Mouse (Mus musculus): ENCODE results near the gene Eif2b4. TPM values are rescaled to one million over a fixed set of nuclear protein-coding genes. Genes with fewer than 3 reads are reported as not detected.

Gene Eif2b4
- polyA plus RNA-seq (2016; fragmentation: Nextera tagmentation; extraction: Ambion mirVana) = 85.4 and 91.7 TPM in 2 replicates

DNA sequence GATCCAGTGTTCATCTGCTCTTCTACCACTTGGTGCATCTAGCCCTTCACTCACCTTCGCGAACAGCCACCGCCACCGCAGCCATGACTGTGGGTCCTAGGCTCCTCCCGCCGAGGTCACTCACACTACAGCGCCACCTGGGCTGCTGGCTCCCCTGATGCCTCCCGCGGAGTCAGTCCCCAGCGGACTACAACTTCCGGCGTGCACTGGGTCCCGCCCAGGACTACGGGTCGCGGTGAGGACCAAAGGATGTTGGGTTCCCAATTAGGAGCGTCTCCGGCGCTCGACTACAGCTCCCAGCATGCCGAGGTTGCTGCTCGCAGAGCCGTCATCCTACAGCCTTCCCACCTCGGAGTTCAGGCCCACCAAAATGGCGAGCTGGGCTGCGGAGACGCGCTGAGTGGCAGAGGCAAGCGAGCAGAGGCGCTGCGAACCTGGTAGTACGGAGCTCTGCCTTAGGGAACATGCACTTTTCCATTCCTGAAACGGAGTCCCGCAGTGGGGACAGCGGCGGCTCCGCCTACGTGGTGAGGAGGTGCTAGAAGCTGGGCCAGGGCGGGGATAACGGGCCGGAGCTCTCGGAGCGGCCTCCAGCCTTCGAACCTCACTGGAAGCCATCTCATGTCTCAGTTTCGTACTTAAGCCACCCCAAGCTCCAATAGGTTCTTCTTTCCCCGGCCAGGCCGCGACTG, at the start of gene Eif2b4, which contains the start of gene Snx17:
TSS of gene Eif2b4 (minus strand) at position 492 of the 692 bp plus-strand sequence.
TSS of gene Snx17 (plus strand) at position 289 of the 692 bp plus-strand sequence.
- Histone ChIP-seq H3K27ac (peak within 1 kb of the TSS; percentile 87), H3K27me3 (ENCODE audit: poor library complexity, severe bottlenecking) (no peaks in the 10 kb centered on the region), H3K4me1 (peaks cover 25% of the 10 kb centered on the region), H3K9me3 (no peaks in the 10 kb centered on the region), H3K4me3 (peak within 1 kb of the TSS; percentile 73), H3K36me3 (replicated peaks) (peaks cover 73% of the 10 kb centered on the region)
- under 1% methylated on average over 48 of the region's 48 CpGs for WGBS
- peak; percentile 99 for DNase-seq (ENCODE audit: extremely low spot score, low spot score)

DNA sequence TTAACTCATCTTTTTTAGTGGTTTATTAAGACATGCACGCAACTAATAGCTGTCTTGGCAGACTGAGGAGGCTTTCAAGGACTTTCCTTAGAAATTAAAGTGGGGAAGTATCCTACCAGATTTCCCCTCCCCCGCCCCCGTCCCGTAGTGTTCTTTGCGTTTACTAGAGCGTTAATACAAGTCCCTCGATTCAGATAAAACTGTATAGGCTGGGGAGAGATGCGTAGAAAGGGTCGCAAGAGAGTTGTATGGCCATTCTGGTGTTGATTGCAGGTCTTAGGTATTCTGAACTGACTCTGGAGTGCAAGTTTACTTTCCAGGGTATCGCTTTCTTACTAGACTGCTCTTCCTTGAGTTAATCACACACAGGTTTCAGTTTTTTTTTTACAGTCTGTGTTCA, 49.0 kb upstream of the Eif2b4 start:
- peaks cover 36% of the 10 kb centered on the region for H3K36me3 ChIP-seq (replicated peaks)
- no peaks in the 10 kb centered on the region for H3K27me3 ChIP-seq (ENCODE audit: poor library complexity, severe bottlenecking)
- DNase-seq (ENCODE audit: extremely low spot score, low spot score) = no peak
- peaks cover 16% of the 10 kb centered on the region for H3K4me1 ChIP-seq
- no peak overlapping the region for H3K27ac ChIP-seq
- H3K4me3 ChIP-seq = peak overlapping the region; percentile 95
- H3K9me3 ChIP-seq = no peaks in the 10 kb centered on the region
- 30% methylated on average over 10 of the region's 10 CpGs for WGBS

DNA sequence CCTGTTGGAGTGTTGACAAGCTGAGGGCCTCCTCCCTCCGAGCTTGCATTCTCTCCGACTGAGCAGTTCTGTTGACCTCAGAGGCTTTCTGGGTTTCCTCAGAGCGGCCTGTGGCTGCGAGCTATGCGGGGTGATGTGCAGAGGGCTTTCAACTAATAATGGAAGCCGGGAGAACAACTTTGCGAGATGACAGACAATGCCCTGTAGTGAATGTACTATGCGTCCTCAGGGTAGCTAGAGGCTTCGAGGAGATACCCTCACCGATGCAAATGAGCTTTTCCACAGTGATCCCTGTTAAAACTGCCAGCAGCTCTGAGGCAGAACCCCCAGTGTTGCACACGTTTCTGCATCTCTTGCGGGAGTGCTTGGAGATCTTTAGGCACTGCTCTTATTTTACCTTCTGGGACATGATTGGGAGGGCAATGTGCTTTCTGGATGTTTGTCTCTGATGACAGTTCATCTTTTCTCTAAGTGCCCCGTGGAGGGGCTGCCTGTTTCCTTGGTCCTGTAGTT, 48.3 kb upstream of the Eif2b4 start:
- Histone ChIP-seq H3K4me1 (peaks cover 16% of the 10 kb centered on the region), H3K9me3 (no peaks in the 10 kb centered on the region), H3K27ac (peak overlapping the region; percentile 97), H3K4me3 (peak overlapping the region; percentile 95), H3K36me3 (replicated peaks) (peaks cover 30% of the 10 kb centered on the region), H3K27me3 (ENCODE audit: poor library complexity, severe bottlenecking) (no peaks in the 10 kb centered on the region)
- DNase-seq (ENCODE audit: extremely low spot score, low spot score) = no peak
- under 1% methylated on average over 13 of the region's 13 CpGs for WGBS

DNA sequence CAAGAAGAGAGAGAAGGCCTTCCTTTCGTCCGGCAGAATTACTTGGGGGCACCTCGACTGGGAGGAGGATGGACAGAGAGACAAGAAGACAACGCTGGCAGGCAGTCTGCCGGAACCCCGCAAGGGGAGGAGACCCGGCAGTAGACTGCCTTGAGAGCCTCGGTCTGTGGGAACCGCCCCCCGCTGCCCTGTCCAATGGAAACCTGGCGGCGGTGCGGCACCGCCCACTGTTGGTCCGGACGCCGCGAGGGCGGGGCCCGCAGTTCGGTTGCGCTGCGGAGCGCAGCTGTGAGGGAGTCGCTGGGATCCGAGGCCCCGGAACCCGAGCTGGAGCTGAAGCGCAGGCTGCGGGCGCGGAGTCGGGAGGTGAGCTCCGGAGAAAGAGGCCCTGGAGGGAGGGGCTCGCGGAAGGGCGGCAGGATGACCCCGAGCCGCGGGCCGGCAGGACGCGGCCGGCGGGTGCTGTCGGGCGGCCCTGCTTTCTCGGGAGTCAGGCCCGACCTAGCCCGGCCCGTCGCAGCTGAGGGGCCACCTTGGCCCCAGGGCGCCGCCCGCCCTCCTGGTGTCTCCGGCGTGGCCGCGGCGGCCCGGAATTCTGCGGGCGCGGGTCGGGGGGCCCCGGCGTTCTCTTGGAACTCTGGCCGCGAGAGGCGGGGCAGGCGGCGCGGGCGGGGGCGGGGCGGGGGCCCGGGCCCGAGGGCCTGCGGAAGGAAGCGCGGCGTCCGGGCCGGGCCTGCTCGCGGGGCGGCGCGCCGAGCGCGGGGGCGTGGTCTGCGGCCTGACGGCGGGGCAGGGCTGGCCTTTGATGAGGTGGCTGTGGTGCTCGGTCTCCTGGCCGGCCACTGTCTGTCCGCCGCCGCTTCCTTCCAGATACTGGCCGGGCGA, 47.6 kb upstream of the Eif2b4 start, which contains the start of the genes Nrbp1 and Gm9970:
TSS of gene Nrbp1 (plus strand) at position 228 of the 885 bp plus-strand sequence.
TSS of gene Gm9970 (minus strand) at position 596 of the 885 bp plus-strand sequence.
- under 1% methylated on average over 99 of the region's 103 CpGs for WGBS

DNA sequence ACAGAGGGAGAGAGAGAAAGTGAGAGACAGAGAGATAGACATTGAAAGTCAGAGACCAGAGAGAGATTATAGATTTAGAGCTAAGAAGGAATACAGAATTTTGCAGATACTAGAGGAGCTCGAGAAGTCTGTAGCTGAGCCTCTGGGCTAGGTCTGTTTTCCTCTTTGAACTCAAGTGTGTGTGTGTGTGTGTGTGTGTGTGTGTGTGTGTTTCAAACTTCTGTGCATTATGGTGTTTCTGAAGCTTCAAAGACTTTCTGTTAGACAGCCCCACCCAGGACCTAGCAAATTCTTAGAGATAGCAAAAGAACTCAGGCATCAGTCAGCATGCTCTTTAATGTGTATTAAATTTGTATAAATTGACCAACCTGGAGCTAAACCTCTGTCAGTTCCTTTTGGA, 33.4 kb upstream of the Eif2b4 start:
- Histone ChIP-seq H3K4me1 (peaks cover 2% of the 10 kb centered on the region; the same call in 1 of the 2 replicates), H3K27ac (no peak overlapping the region)
- WGBS = 70% methylated on average over 1 of the region's 1 CpGs

More for the DNA sequence above, 47.6 kb upstream of the Eif2b4 start, which contains the start of the genes Nrbp1 and Gm9970:
- Histone ChIP-seq H3K36me3 (replicated peaks) (peaks cover 23% of the 10 kb centered on the region), H3K4me3 (peak within 1 kb of the TSS; percentile 95), H3K9me3 (peaks cover 3% of the 10 kb centered on the region; the same call in 1 of the 2 replicates), H3K27me3 (ENCODE audit: poor library complexity, severe bottlenecking) (no peaks in the 10 kb centered on the region), H3K4me1 (peaks cover 16% of the 10 kb centered on the region), H3K27ac (peak within 1 kb of the TSS; percentile 97)
- peak; percentile 94 for DNase-seq (ENCODE audit: extremely low spot score, low spot score)

DNA sequence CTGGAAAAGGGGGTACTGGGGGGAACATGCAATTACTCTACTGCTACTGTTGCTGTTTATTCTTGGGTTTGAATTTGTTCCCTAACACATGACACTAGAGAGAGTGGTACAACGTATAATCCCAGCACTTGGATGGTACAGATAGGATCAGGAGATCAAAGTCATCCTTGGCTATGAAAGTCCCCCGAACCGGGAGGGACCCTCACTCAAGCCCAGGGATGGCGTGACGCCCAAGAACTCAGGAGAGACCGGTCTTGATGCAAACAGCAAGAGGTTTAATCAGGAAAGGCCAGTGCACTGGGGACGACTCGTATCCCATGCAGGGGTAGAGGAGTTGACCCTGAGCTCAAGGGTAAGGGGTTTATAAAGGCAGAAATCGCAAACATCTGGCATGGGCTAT, 29.5 kb upstream of the Eif2b4 start:
- WGBS = 93% methylated on average over 9 of the region's 9 CpGs
- Histone ChIP-seq H3K27me3 (ENCODE audit: poor library complexity, severe bottlenecking) (no peaks in the 10 kb centered on the region), H3K4me3 (no peak overlapping the region), H3K36me3 (replicated peaks) (no peaks in the 10 kb centered on the region), H3K9me3 (no peaks in the 10 kb centered on the region), H3K4me1 (peaks cover 23% of the 10 kb centered on the region), H3K27ac (no peak overlapping the region)
- no peak for DNase-seq (ENCODE audit: extremely low spot score, low spot score)

More for the DNA sequence above, 33.4 kb upstream of the Eif2b4 start:
- Histone ChIP-seq H3K27me3 (ENCODE audit: poor library complexity, severe bottlenecking) (no peaks in the 10 kb centered on the region), H3K36me3 (replicated peaks) (no peaks in the 10 kb centered on the region), H3K9me3 (no peaks in the 10 kb centered on the region), H3K4me3 (no peak overlapping the region)
- DNase-seq (ENCODE audit: extremely low spot score, low spot score) = no peak

DNA sequence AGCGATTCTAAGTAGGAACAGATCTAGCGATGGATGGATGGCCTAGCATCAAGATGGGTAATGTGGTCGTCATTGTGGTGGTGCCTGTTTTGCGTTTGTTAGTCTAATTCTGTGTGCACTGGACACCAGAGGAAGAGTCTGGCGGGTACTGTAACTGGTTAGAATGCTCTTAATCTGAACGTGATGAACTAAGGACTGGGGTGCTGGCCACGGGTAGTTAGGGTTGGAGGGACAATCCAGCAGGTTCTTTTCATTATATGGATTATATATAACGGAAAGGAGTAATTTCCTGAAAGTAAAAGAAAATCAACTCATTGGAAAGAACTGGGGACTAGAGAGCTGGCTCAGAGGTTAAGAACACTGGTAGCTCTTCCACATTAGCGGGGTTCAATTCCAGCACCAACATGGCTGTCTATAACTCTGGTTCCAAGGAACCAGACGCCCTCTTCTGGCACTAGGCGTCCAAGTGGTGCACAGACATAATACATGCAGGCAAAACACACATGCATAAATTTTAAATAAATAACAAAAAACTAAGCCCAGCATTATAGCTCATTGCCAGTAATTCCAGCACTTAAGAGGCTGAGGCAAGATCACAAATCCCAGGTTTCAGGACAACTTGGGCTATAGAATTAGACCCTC, 28.2 kb upstream of the Eif2b4 start:
- Histone ChIP-seq H3K27me3 (ENCODE audit: poor library complexity, severe bottlenecking) (no peaks in the 10 kb centered on the region), H3K4me1 (peaks cover 23% of the 10 kb centered on the region), H3K27ac (peak overlapping the region; percentile 98), H3K36me3 (replicated peaks) (peaks cover 12% of the 10 kb centered on the region), H3K9me3 (no peaks in the 10 kb centered on the region), H3K4me3 (peak overlapping the region; percentile 84)
- DNase-seq (ENCODE audit: extremely low spot score, low spot score) = peak; percentile 41
- WGBS = 12% methylated on average over 11 of the region's 11 CpGs

DNA sequence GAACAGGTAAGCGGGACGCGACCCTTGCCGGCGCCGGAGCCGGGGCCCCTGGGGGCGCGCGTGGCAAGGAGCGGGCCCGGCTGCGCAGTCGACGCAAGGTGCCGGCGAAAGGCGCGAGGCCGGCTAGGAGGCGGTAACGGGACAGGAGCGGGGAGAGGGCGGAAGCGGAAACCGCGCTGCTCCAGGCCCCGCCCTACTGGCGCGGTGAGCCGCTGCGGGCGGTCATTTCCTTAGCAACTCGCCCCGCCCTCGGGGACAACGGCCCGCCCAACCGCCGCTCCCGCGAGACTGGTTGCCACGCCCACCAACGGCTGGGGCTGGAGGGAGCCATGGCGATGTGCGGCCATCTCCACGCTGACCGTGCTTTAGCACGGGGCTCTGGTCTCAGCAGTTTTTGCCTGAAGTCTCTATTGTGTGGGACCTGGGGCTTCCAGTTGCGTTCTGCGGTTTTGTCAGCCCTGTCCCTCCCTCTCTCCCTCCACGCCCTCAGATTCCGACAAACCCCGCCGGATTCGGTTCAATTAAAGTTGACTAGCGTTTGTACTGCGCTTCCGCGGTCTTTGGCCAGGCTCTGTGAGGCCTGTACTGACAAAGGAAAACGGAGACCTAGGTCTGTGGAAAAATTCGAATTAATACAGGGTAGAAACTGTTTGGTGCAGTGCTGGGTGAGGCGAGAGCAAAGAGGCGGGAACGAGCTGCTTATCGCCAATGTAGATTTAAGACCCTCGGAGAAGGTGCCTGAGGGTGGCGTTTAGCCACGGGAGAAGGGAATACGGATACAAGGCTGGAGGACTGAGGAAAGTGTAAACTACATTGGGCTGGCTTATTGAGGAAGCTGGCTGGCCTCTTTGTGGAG, 27.4 kb upstream of the Eif2b4 start, which contains the start of gene Ppm1g:
TSS of gene Ppm1g (minus strand) at position 240 of the 856 bp plus-strand sequence.
- Histone ChIP-seq H3K27ac (peak within 1 kb of the TSS; percentile 98), H3K4me3 (peak within 1 kb of the TSS; percentile 84), H3K27me3 (ENCODE audit: poor library complexity, severe bottlenecking) (no peaks in the 10 kb centered on the region), H3K4me1 (peaks cover 23% of the 10 kb centered on the region), H3K9me3 (no peaks in the 10 kb centered on the region), H3K36me3 (replicated peaks) (peaks cover 19% of the 10 kb centered on the region)
- WGBS = under 1% methylated on average over 70 of the region's 70 CpGs
- peak; percentile 96 for DNase-seq (ENCODE audit: extremely low spot score, low spot score)

DNA sequence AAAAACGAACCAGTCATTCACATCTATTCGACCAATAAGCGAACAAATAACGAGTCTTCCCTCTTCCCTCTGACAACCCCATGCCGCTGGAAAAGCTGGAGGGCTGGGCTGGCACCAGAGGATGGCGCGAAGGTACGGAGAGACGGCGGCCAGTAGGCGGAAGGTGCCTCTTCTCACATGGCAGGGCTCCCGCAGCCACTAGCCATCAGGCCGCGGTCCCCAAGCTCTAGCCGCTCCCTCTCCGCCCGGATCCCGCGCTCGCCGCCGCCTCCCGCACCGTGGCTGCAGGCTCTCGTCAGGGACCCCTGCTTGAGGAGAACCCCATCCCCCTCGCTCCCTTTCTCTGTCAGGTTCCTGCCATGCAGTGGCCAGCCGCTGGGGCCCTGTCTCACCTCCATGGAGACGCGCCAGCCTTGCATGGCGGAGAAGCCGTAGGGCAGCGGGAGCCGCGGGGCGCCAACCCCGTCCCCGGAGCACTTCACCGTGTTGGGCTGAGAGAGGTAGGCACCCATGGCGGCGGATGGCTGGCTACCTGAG, 26.7 kb upstream of the Eif2b4 start:
- no peaks in the 10 kb centered on the region for H3K27me3 ChIP-seq (ENCODE audit: poor library complexity, severe bottlenecking)
- 0% methylated on average over 40 of the region's 40 CpGs for WGBS
- H3K9me3 ChIP-seq = no peaks in the 10 kb centered on the region
- peak overlapping the region; percentile 84 for H3K4me3 ChIP-seq
- DNase-seq (ENCODE audit: extremely low spot score, low spot score) = peak; percentile 78
- H3K4me1 ChIP-seq = peaks cover 23% of the 10 kb centered on the region
- peaks cover 20% of the 10 kb centered on the region for H3K36me3 ChIP-seq (replicated peaks)
- H3K27ac ChIP-seq = peak overlapping the region; percentile 98

DNA sequence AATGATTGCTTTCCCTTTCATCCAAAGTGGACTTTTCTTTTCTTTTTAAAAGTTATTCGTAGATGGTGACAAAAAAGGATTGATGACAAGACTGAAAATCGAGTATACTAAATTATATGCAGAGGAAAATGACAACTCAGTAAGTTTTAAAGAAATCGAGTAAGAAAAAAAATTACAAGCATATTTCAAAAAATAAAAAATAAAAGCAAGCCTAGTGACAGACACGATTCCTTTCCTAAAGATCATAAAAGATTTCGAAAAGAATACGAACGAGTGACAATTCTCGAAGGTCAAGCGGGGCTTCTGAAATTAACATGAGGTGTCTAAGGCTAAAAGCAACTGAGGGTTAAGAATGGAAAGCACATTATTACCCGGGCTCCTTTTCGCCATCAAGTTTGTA, 26.2 kb upstream of the Eif2b4 start:
- Histone ChIP-seq H3K4me1 (peaks cover 23% of the 10 kb centered on the region), H3K36me3 (replicated peaks) (peaks cover 20% of the 10 kb centered on the region), H3K4me3 (peak overlapping the region; percentile 84), H3K27me3 (ENCODE audit: poor library complexity, severe bottlenecking) (no peaks in the 10 kb centered on the region), H3K27ac (peak overlapping the region; percentile 98), H3K9me3 (no peaks in the 10 kb centered on the region)
- WGBS = 2% methylated on average over 11 of the region's 11 CpGs
- no peak for DNase-seq (ENCODE audit: extremely low spot score, low spot score)

DNA sequence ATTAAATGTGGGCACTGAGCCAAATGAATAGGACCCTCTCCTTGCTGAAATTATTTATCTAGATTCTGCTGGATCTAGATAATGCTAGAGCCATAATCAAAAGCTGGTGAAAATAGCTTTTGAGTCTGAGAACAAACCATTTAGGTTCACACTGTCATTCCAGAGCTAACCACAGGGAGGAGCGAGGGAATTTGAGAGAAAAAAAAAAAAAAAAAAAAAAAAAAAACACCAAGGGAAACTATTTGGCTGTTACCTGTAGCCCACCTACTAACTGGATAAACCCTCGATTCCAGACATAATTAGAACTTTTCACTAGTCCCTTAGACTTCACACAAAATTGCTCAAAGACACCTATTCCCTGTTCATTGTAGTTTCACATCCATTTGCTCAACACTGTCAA, 25.8 kb upstream of the Eif2b4 start:
- H3K4me3 ChIP-seq = peak overlapping the region; percentile 84
- no peaks in the 10 kb centered on the region for H3K27me3 ChIP-seq (ENCODE audit: poor library complexity, severe bottlenecking)
- H3K27ac ChIP-seq = no peak overlapping the region
- H3K4me1 ChIP-seq = peaks cover 23% of the 10 kb centered on the region
- no peaks in the 10 kb centered on the region for H3K9me3 ChIP-seq
- no peak for DNase-seq (ENCODE audit: extremely low spot score, low spot score)
- H3K36me3 ChIP-seq (replicated peaks) = peaks cover 20% of the 10 kb centered on the region
- WGBS = 12% methylated on average over 2 of the region's 2 CpGs
